Mouse (Mus musculus): ENCODE results near the gene Rtf2. TPM values are rescaled to one million over a fixed set of nuclear protein-coding genes. Genes with fewer than 3 reads are reported as not detected.
A peak's percentile ranks its signal among the peaks of the same experiment; 100 is the strongest.

The Rtf2 gene
- total and polyA plus RNA-seq, 3 experiments = 26.2 to 135 (median 58.2) TPM

- DNase-seq (ENCODE audit: low spot score) (no peak), ATAC-seq (ENCODE audit: extremely low read depth, insufficient number of reproducible peaks, low FRiP score, poor library complexity, severe bottlenecking) (no peak)
- no peaks in the 10 kb centered on the region for H3K9me3 ChIP-seq (replicated peaks)
- H3K4me1 ChIP-seq (ENCODE audit: insufficient read depth, low read depth, low read length) = peaks cover 25% of the 10 kb centered on the region
- peaks cover 9% of the 10 kb centered on the region for H3K27me3 ChIP-seq (ENCODE audit: insufficient read depth, low read length)
- H3K36me3 ChIP-seq (replicated peaks) = no peaks in the 10 kb centered on the region
- no peak overlapping the region for H3K4me3 ChIP-seq (ENCODE audit: low read depth, low read length)
- TF ChIP-seq POLR2AphosphoS5 (IDR thresholded peaks at IDR 0.05; ENCODE audit: insufficient replicate concordance, low read depth, low read length) (no peak), CTCF (IDR thresholded peaks at IDR 0.05; ENCODE audit: low read depth, low read length) (no peak), TAL1 (conservative IDR thresholded peaks at IDR 0.05; ENCODE audit: low read depth, low read length) (no peak), GATA1 (IDR thresholded peaks at IDR 0.05; ENCODE audit: borderline replicate concordance, low read length) (no peak), GATA2 (IDR thresholded peaks at IDR 0.05; ENCODE audit: borderline replicate concordance, low read depth, low read length) (no peak)
Measured at GRCm38 (mm10) chr2:172399901-172400300, 40.5 kb upstream of the Rtf2 start.

GRCm38 (mm10) chr2:172401116-172401825 is 39.1 kb upstream of the Rtf2 start:
- no peaks in the 10 kb centered on the region for H3K9me3 ChIP-seq (replicated peaks)
- no peaks in the 10 kb centered on the region for H3K36me3 ChIP-seq (replicated peaks)
- peaks cover 9% of the 10 kb centered on the region for H3K27me3 ChIP-seq (ENCODE audit: insufficient read depth, low read length)
- no peak for TF ChIP-seq CTCF (IDR thresholded peaks at IDR 0.05; ENCODE audit: low read depth, low read length)
- no peak for TF ChIP-seq GATA1 (IDR thresholded peaks at IDR 0.05; ENCODE audit: borderline replicate concordance, low read length)
- no peak for TF ChIP-seq TAL1 (conservative IDR thresholded peaks at IDR 0.05; ENCODE audit: low read depth, low read length)
- no peak for TF ChIP-seq GATA2 (IDR thresholded peaks at IDR 0.05; ENCODE audit: borderline replicate concordance, low read depth, low read length)
- TF ChIP-seq POLR2AphosphoS5 (IDR thresholded peaks at IDR 0.05; ENCODE audit: insufficient replicate concordance, low read depth, low read length) = no peak
- peaks cover 25% of the 10 kb centered on the region for H3K4me1 ChIP-seq (ENCODE audit: insufficient read depth, low read depth, low read length)
- DNase-seq (ENCODE audit: low spot score) = peak; percentile 37
- H3K4me3 ChIP-seq (ENCODE audit: low read depth, low read length) = peak overlapping the region; percentile 46; the same call in 1 of the 2 replicates
- ATAC-seq (ENCODE audit: extremely low read depth, insufficient number of reproducible peaks, low FRiP score, poor library complexity, severe bottlenecking) = peak; percentile 91

GRCm38 (mm10) chr2:172404239-172404638 is 36.1 kb upstream of the Rtf2 start:
- ATAC-seq (ENCODE audit: extremely low read depth, insufficient number of reproducible peaks, low FRiP score, poor library complexity, severe bottlenecking) = no peak
- H3K4me1 ChIP-seq (ENCODE audit: insufficient read depth, low read depth, low read length) = peaks cover 22% of the 10 kb centered on the region

GRCm38 (mm10) chr2:172405011-172405410 is 35.3 kb upstream of the Rtf2 start:
- DNase-seq (ENCODE audit: low spot score) (no peak), ATAC-seq (ENCODE audit: extremely low read depth, insufficient number of reproducible peaks, low FRiP score, poor library complexity, severe bottlenecking) (no peak)
- Histone ChIP-seq H3K36me3 (replicated peaks) (no peaks in the 10 kb centered on the region), H3K27me3 (ENCODE audit: insufficient read depth, low read length) (no peaks in the 10 kb centered on the region; the same call in 1 of the 2 replicates), H3K9me3 (replicated peaks) (no peaks in the 10 kb centered on the region), H3K4me1 (ENCODE audit: insufficient read depth, low read depth, low read length) (peaks cover 14% of the 10 kb centered on the region), H3K4me3 (ENCODE audit: low read depth, low read length) (no peak overlapping the region)
- TF ChIP-seq POLR2AphosphoS5 (IDR thresholded peaks at IDR 0.05; ENCODE audit: insufficient replicate concordance, low read depth, low read length) (no peak), CTCF (IDR thresholded peaks at IDR 0.05; ENCODE audit: low read depth, low read length) (no peak), GATA1 (IDR thresholded peaks at IDR 0.05; ENCODE audit: borderline replicate concordance, low read length) (no peak)

More at GRCm38 (mm10) chr2:172404239-172404638, 36.1 kb upstream of the Rtf2 start:
- Histone ChIP-seq H3K36me3 (replicated peaks) (no peaks in the 10 kb centered on the region), H3K4me3 (ENCODE audit: low read depth, low read length) (no peak overlapping the region), H3K9me3 (replicated peaks) (no peaks in the 10 kb centered on the region), H3K27me3 (ENCODE audit: insufficient read depth, low read length) (peaks cover under 1% of the 10 kb centered on the region)
- DNase-seq (ENCODE audit: low spot score) = no peak
- TF ChIP-seq GATA1 (IDR thresholded peaks at IDR 0.05; ENCODE audit: borderline replicate concordance, low read length) = no peak
- no peak for TF ChIP-seq GATA2 (IDR thresholded peaks at IDR 0.05; ENCODE audit: borderline replicate concordance, low read depth, low read length)
- no peak for TF ChIP-seq TAL1 (conservative IDR thresholded peaks at IDR 0.05; ENCODE audit: low read depth, low read length)
- no peak for TF ChIP-seq CTCF (IDR thresholded peaks at IDR 0.05; ENCODE audit: low read depth, low read length)
- TF ChIP-seq POLR2AphosphoS5 (IDR thresholded peaks at IDR 0.05; ENCODE audit: insufficient replicate concordance, low read depth, low read length) = no peak

GRCm38 (mm10) chr2:172406173-172406572 is 34.2 kb upstream of the Rtf2 start:
- no peak for ATAC-seq (ENCODE audit: extremely low read depth, insufficient number of reproducible peaks, low FRiP score, poor library complexity, severe bottlenecking)
- Histone ChIP-seq H3K9me3 (replicated peaks) (no peaks in the 10 kb centered on the region), H3K27me3 (ENCODE audit: insufficient read depth, low read length) (no peaks in the 10 kb centered on the region; the same call in 1 of the 2 replicates), H3K4me3 (ENCODE audit: low read depth, low read length) (no peak overlapping the region), H3K36me3 (replicated peaks) (no peaks in the 10 kb centered on the region), H3K4me1 (ENCODE audit: insufficient read depth, low read depth, low read length) (peaks cover 8% of the 10 kb centered on the region)
- TF ChIP-seq CTCF (IDR thresholded peaks at IDR 0.05; ENCODE audit: low read depth, low read length) = no peak
- TF ChIP-seq GATA2 (IDR thresholded peaks at IDR 0.05; ENCODE audit: borderline replicate concordance, low read depth, low read length) = no peak
- TF ChIP-seq GATA1 (IDR thresholded peaks at IDR 0.05; ENCODE audit: borderline replicate concordance, low read length) = no peak
- no peak for TF ChIP-seq TAL1 (conservative IDR thresholded peaks at IDR 0.05; ENCODE audit: low read depth, low read length)
- no peak for TF ChIP-seq POLR2AphosphoS5 (IDR thresholded peaks at IDR 0.05; ENCODE audit: insufficient replicate concordance, low read depth, low read length)
- no peak for DNase-seq (ENCODE audit: low spot score)

GRCm38 (mm10) chr2:172407499-172407898 is 32.9 kb upstream of the Rtf2 start:
- ATAC-seq (ENCODE audit: extremely low read depth, insufficient number of reproducible peaks, low FRiP score, poor library complexity, severe bottlenecking) (no peak), DNase-seq (ENCODE audit: low spot score) (no peak)
- Histone ChIP-seq H3K27me3 (ENCODE audit: insufficient read depth, low read length) (no peaks in the 10 kb centered on the region; the same call in 1 of the 2 replicates), H3K4me3 (ENCODE audit: low read depth, low read length) (no peak overlapping the region), H3K36me3 (replicated peaks) (no peaks in the 10 kb centered on the region), H3K4me1 (ENCODE audit: insufficient read depth, low read depth, low read length) (no peaks in the 10 kb centered on the region), H3K9me3 (replicated peaks) (no peaks in the 10 kb centered on the region)
- no peak for TF ChIP-seq GATA2 (IDR thresholded peaks at IDR 0.05; ENCODE audit: borderline replicate concordance, low read depth, low read length)
- no peak for TF ChIP-seq POLR2AphosphoS5 (IDR thresholded peaks at IDR 0.05; ENCODE audit: insufficient replicate concordance, low read depth, low read length)
- TF ChIP-seq GATA1 (IDR thresholded peaks at IDR 0.05; ENCODE audit: borderline replicate concordance, low read length) = no peak
- no peak for TF ChIP-seq CTCF (IDR thresholded peaks at IDR 0.05; ENCODE audit: low read depth, low read length)
- no peak for TF ChIP-seq TAL1 (conservative IDR thresholded peaks at IDR 0.05; ENCODE audit: low read depth, low read length)
